In genomic region chrX:142237101-142237500, GRCm38 (mm10) we compare ENCODE assay signal across 20 mouse cellular contexts. TPM values are rescaled to one million over a fixed set of nuclear protein-coding genes. Genes with fewer than 3 reads are reported as not detected.
DNase-seq lines count a peak whose midpoint lies in the region; ATAC-seq and TF ChIP-seq lines count a peak whose summit lies in the region.
"Had no signal": no experiment of that assay in that cellular context is flagged by ENCODE, and none has a peak within 500 bp of the region (broad histone marks: within the 10 kb centered on the region; RNA-seq: fewer than 3 reads in every experiment).

No protein-coding gene starts in this region.

- H3K27ac ChIP-seq in heart, adult 2 months, result no peak overlapping the region
- no peak overlapping the region for H3K27ac ChIP-seq in heart, embryonic 12.5 days (ENCODE audit: poor library complexity, severe bottlenecking)
- H3K27ac ChIP-seq in liver, postnatal 0 days (ENCODE audit: low read depth), result no peak overlapping the region
- H3K27ac ChIP-seq in liver, embryonic 12.5 days, result no peak overlapping the region
- no peak overlapping the region for H3K27ac ChIP-seq in MEL (ENCODE audit: control insufficient read depth, low read depth, low read length)
- H3K27ac ChIP-seq: embryonic facial prominence, embryonic 13.5 days; lung, embryonic 15.5 days; midbrain, embryonic 12.5 days; neural tube, embryonic 13.5 days had no signal

- no peak overlapping the region for H3K4me3 ChIP-seq in heart, adult 2 months
- H3K4me3 ChIP-seq in heart, embryonic 12.5 days, result no peak overlapping the region
- no peak overlapping the region for H3K4me3 ChIP-seq in liver, postnatal 0 days (ENCODE audit: low read depth, low read length)
- H3K4me3 ChIP-seq in liver, embryonic 12.5 days, result no peak overlapping the region
- no peak overlapping the region for H3K4me3 ChIP-seq in MEL (ENCODE audit: control insufficient read depth in 1 of 2, insufficient read depth in 1 of 2, low read depth in 2 of 2, low read length in 2 of 2)
- H3K4me3 ChIP-seq: embryonic facial prominence, embryonic 13.5 days; lung, embryonic 15.5 days; midbrain, embryonic 12.5 days; neural tube, embryonic 13.5 days had no signal

- no peak for DNase-seq in heart, adult 2 months
- no peak for DNase-seq in liver, postnatal 0 days
- DNase-seq in MEL (ENCODE audit: low read depth, low spot score), result peak; percentile 54
- no peak for DNase-seq in left cerebral cortex, adult 11 months (ENCODE audit: low spot score)
- DNase-seq: cerebellum, adult 11-12 months; gastrocnemius, postnatal 36 days; left cerebral cortex, postnatal 4 days; right cerebral cortex, adult 18-20 months had no signal

- no peaks in the 10 kb centered on the region for H3K9me3 ChIP-seq in heart, embryonic 12.5 days (replicated peaks)
- H3K9me3 ChIP-seq in liver, postnatal 0 days (ENCODE audit: low read length), result no peaks in the 10 kb centered on the region
- H3K9me3 ChIP-seq in liver, embryonic 12.5 days (replicated peaks), result no peaks in the 10 kb centered on the region
- H3K9me3 ChIP-seq in MEL (replicated peaks; ENCODE audit: insufficient read depth, low read length), result no peaks in the 10 kb centered on the region
- H3K9me3 ChIP-seq: embryonic facial prominence, embryonic 13.5 days; G1E; lung, embryonic 15.5 days; midbrain, embryonic 12.5 days; neural tube, embryonic 13.5 days had no signal

- no peaks in the 10 kb centered on the region for H3K36me3 ChIP-seq in heart, adult 2 months (ENCODE audit: control insufficient read depth, insufficient read depth, low read length)
- H3K36me3 ChIP-seq in heart, embryonic 12.5 days, result no peaks in the 10 kb centered on the region
- H3K36me3 ChIP-seq in liver, postnatal 0 days (replicated peaks; ENCODE audit: insufficient read depth, low read length), result no peaks in the 10 kb centered on the region
- no peaks in the 10 kb centered on the region for H3K36me3 ChIP-seq in liver, embryonic 12.5 days
- no peaks in the 10 kb centered on the region for H3K36me3 ChIP-seq in MEL (ENCODE audit: control insufficient read depth in 1 of 2, insufficient read depth in 2 of 2, low read length in 2 of 2)
- H3K36me3 ChIP-seq: embryonic facial prominence, embryonic 13.5 days; lung, embryonic 15.5 days; midbrain, embryonic 12.5 days; neural tube, embryonic 13.5 days had no signal

- intact Hi-C loops in heart, adult 2 months (cut with DNase I), result loop anchor here (2.0 kb wide), 1 partner anchor 78 kb away; no protein-coding TSS in a partner anchor

- no peak for TF ChIP-seq POLR2A in heart, adult 2 months (IDR thresholded peaks at IDR 0.05; ENCODE audit: insufficient read depth, low read depth, low read length)
- no peak for TF ChIP-seq POLR2A in MEL (IDR thresholded peaks at IDR 0.05; ENCODE audit: control insufficient read depth in 1 of 2, insufficient read depth in 1 of 2, low read depth in 1 of 2, low read length in 2 of 2, poor library complexity in 1 of 2)

- no peak for TF ChIP-seq EP300 in heart, adult 2 months (IDR thresholded peaks at IDR 0.05; ENCODE audit: insufficient read depth, low read depth, low read length)
- no peak for TF ChIP-seq EP300 in liver, postnatal 0 days (IDR thresholded peaks at IDR 0.05; ENCODE audit: low read depth)
- no peak for TF ChIP-seq EP300 in MEL (IDR thresholded peaks at IDR 0.05; ENCODE audit: low read depth in 1 of 2, low read length in 2 of 2)

- peak; percentile 68 for TF ChIP-seq CTCF in heart, adult 2 months (IDR thresholded peaks at IDR 0.05)
- peak; percentile 39; the same call in 1 of the 2 replicates for TF ChIP-seq CTCF in liver, postnatal 0 days (IDR thresholded peaks at IDR 0.05; ENCODE audit: low read depth)
- peak in 2 of 3 experiments; percentile 38 to 70; a peak in 3 of 6 replicates for TF ChIP-seq CTCF in MEL (IDR thresholded peaks at IDR 0.05 in 2 of 3, conservative IDR thresholded peaks at IDR 0.05 in 1 of 3; ENCODE audit: control insufficient read depth in 1 of 3, insufficient read depth in 1 of 3, low read depth in 2 of 3, low read length in 3 of 3, poor library complexity in 1 of 3, severe bottlenecking in 1 of 3)

- H3K4me2 ChIP-seq in heart, embryonic 12.5 days, result no peak overlapping the region
- H3K4me2 ChIP-seq in liver, postnatal 0 days (ENCODE audit: low read depth, low read length), result no peak overlapping the region
- no peak overlapping the region for H3K4me2 ChIP-seq in liver, embryonic 12.5 days
- H3K4me2 ChIP-seq: embryonic facial prominence, embryonic 13.5 days; lung, embryonic 15.5 days; midbrain, embryonic 12.5 days; neural tube, embryonic 13.5 days had no signal

- no peaks in the 10 kb centered on the region for H3K4me1 ChIP-seq in heart, adult 2 months (ENCODE audit: control insufficient read depth, insufficient read depth, low read length)
- H3K4me1 ChIP-seq in heart, embryonic 12.5 days (replicated peaks), result no peaks in the 10 kb centered on the region
- no peaks in the 10 kb centered on the region for H3K4me1 ChIP-seq in liver, postnatal 0 days (ENCODE audit: insufficient read depth)
- H3K4me1 ChIP-seq in liver, embryonic 12.5 days, result no peaks in the 10 kb centered on the region
- H3K4me1 ChIP-seq in MEL (ENCODE audit: control insufficient read depth in 1 of 2, insufficient read depth in 2 of 2, low read length in 2 of 2), result no peaks in the 10 kb centered on the region
- H3K4me1 ChIP-seq: embryonic facial prominence, embryonic 13.5 days; lung, embryonic 15.5 days; midbrain, embryonic 12.5 days; neural tube, embryonic 13.5 days had no signal

- 36% methylated on average over 2 of the region's 2 CpGs for WGBS in heart, adult 2 months
- 42% methylated on average over 2 of the region's 2 CpGs for WGBS in heart, embryonic 12.5 days
- 58% methylated on average over 2 of the region's 2 CpGs for WGBS in liver, postnatal 0 days (ENCODE audit: insufficient replicate concordance)
- 34% methylated on average over 2 of the region's 2 CpGs for WGBS in liver, embryonic 12.5 days (ENCODE audit: insufficient replicate concordance)

- ATAC-seq in heart, embryonic 12.5 days (ENCODE audit: insufficient number of reproducible peaks, low FRiP score), result no peak
- no peak for ATAC-seq in liver, postnatal 0 days
- no peak for ATAC-seq in liver, embryonic 12.5 days
- peak; percentile 65 for ATAC-seq in megakaryocyte progenitor cell, adult 5-6 weeks (replicated peaks; ENCODE audit: poor library complexity)
- ATAC-seq in granulocyte monocyte progenitor cell, adult 5-6 weeks (replicated peaks; ENCODE audit: poor library complexity, severe bottlenecking), result no peak
- ATAC-seq: forebrain, embryonic 16.5 days had no signal

- H3K27me3 ChIP-seq in heart, adult 2 months (ENCODE audit: control insufficient read depth, insufficient read depth, low read length), result no peaks in the 10 kb centered on the region
- H3K27me3 ChIP-seq in heart, embryonic 12.5 days (replicated peaks), result no peaks in the 10 kb centered on the region
- H3K27me3 ChIP-seq in liver, postnatal 0 days (ENCODE audit: insufficient read depth, low read length), result no peaks in the 10 kb centered on the region
- no peaks in the 10 kb centered on the region for H3K27me3 ChIP-seq in liver, embryonic 12.5 days (replicated peaks)
- no peaks in the 10 kb centered on the region for H3K27me3 ChIP-seq in MEL (ENCODE audit: control insufficient read depth in 1 of 2, insufficient read depth in 2 of 2, low read length in 2 of 2)
- H3K27me3 ChIP-seq: lung, embryonic 15.5 days; neural tube, embryonic 13.5 days had no signal

- no peak overlapping the region for H3K9ac ChIP-seq in heart, adult 2 months (ENCODE audit: low read depth, low read length)
- H3K9ac ChIP-seq in heart, embryonic 12.5 days, result no peak overlapping the region
- no peak overlapping the region for H3K9ac ChIP-seq in liver, postnatal 0 days (replicated peaks)
- H3K9ac ChIP-seq in liver, embryonic 12.5 days, result no peak overlapping the region
- no peak overlapping the region for H3K9ac ChIP-seq in MEL (ENCODE audit: control insufficient read depth, low read depth, low read length, poor library complexity, severe bottlenecking)
- H3K9ac ChIP-seq: embryonic facial prominence, embryonic 13.5 days; lung, embryonic 15.5 days; midbrain, embryonic 12.5 days; neural tube, embryonic 13.5 days had no signal

- peak; percentile 65 for TF ChIP-seq RAD21 in MEL (IDR thresholded peaks at IDR 0.05; ENCODE audit: low read depth, low read length)

- no peaks in the 10 kb centered on the region for H3K79me2 ChIP-seq in heart, adult 2 months (replicated peaks; ENCODE audit: control insufficient read depth, insufficient read depth, low read length)
- no peaks in the 10 kb centered on the region for H3K79me2 ChIP-seq in MEL (ENCODE audit: control insufficient read depth, insufficient read depth, low read length, poor library complexity)

TF ChIP-seq in MEL, 35 proteins besides CTCF, POLR2A, EP300 and RAD21 (continues in another document):
- TF ChIP-seq MAZ (IDR thresholded peaks at IDR 0.05; ENCODE audit: low read depth, low read length), result no peak

RNA-seq across cellular contexts. Expression of gene Nxt2, which starts 10.5 kb away (rescaled TPM):
- total RNA-seq in heart, adult 2 months (2021), result 1 to 10 TPM; 6.9 to 7.4 TPM
- 2.7 and 5.2 TPM in 2 replicates for polyA plus RNA-seq in heart, adult 2 months (2012; rRNA removed)
- 10.8 TPM in 2 replicates for polyA plus RNA-seq in heart, embryonic 12.5 days (2016; fragmentation: Nextera tagmentation; extraction: Ambion mirVana)
- 8.5 and 9.2 TPM in 2 replicates for polyA plus RNA-seq in liver, postnatal 0 days (2015; fragmentation: Nextera tagmentation; extraction: Ambion mirVana)
- 7.2 and 7.7 TPM in 2 replicates for polyA plus RNA-seq in liver, embryonic 12.5 days (2016; fragmentation: Nextera tagmentation; extraction: Ambion mirVana)
- 2.4 and 2.6 TPM in 2 replicates for total RNA-seq in MEL (2012; rRNA removed)
- 1 to 10 TPM in 1 of 2 experiments, not detected in 1; 6.4 TPM for polyA plus RNA-seq in MEL (2012; ENCODE audit: insufficient read depth in 1 of 2, insufficient read length in 2 of 2, low read depth in 1 of 2, low replicate concordance in 2 of 2, missing spikeins in 1 of 2)
- 12.1 and 15.9 TPM in 2 replicates for total RNA-seq in megakaryocyte progenitor cell, adult 5-6 weeks (2015)
- total RNA-seq in megakaryocyte progenitor cell, adult 5-6 weeks (2017), result 13.5 and 20.9 TPM in 2 replicates
- total RNA-seq in granulocyte monocyte progenitor cell, adult 5-6 weeks (2014; fragmentation: Nextera tagmentation), result 5.0 and 7.4 TPM in 2 replicates
- 17.0 and 20.7 TPM in 2 replicates for total RNA-seq in granulocyte monocyte progenitor cell, adult 5-6 weeks (2017)

RNA-seq across cellular contexts. Expression of gene Gucy2f, which starts 40.4 kb away (rescaled TPM):
- not detected for total RNA-seq in heart, adult 2 months (2021)
- not detected in 2 replicates for polyA plus RNA-seq in heart, adult 2 months (2012; rRNA removed)
- not detected in 2 replicates for polyA plus RNA-seq in heart, embryonic 12.5 days (2016; fragmentation: Nextera tagmentation; extraction: Ambion mirVana)
- 0.01 TPM in 1 of 2 replicates, not detected in the other for polyA plus RNA-seq in liver, postnatal 0 days (2015; fragmentation: Nextera tagmentation; extraction: Ambion mirVana)
- not detected in 2 replicates for polyA plus RNA-seq in liver, embryonic 12.5 days (2016; fragmentation: Nextera tagmentation; extraction: Ambion mirVana)
- total RNA-seq in MEL (2012; rRNA removed), result 0.03 TPM in 1 of 2 replicates, not detected in the other
- not detected for polyA plus RNA-seq in MEL (2012; ENCODE audit: insufficient read depth in 1 of 2, insufficient read length in 2 of 2, low read depth in 1 of 2, low replicate concordance in 2 of 2, missing spikeins in 1 of 2)
- not detected in 2 replicates for total RNA-seq in megakaryocyte progenitor cell, adult 5-6 weeks (2015)
- not detected in 2 replicates for total RNA-seq in megakaryocyte progenitor cell, adult 5-6 weeks (2017)
- not detected in 2 replicates for total RNA-seq in granulocyte monocyte progenitor cell, adult 5-6 weeks (2014; fragmentation: Nextera tagmentation)
- not detected in 2 replicates for total RNA-seq in granulocyte monocyte progenitor cell, adult 5-6 weeks (2017)
- total RNA-seq: gastrocnemius, postnatal 36 days had no signal
- polyA plus RNA-seq: embryonic facial prominence, embryonic 13.5 days; G1E; heart, embryonic 16.5 days; lung, embryonic 15.5 days; spleen, adult 2 months had no signal
